Mouse (Mus musculus): ENCODE measurements around the gene Grik1.

DNA sequence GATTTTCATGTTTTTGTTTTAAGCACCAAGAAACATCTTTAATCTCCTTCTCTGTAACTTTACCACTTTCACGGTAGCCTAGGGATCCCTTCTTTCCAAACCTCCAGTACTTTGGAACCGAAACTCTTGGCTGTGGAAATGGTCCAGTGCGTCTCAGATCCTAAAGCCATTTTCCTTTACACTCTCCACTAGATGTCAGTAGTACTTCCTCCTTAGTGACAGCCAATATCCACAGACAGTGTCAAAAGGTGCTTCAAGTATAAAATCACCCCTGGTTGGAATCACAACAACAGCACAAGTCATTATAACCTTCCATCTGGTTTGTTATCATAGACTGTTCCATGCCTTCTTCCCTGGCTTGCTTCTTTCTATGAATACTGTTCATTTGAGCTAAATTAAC lies 4.1 kb upstream of the Grik1 start:
- no peak for TF ChIP-seq USF1 (IDR thresholded peaks at IDR 0.05; ENCODE audit: low read depth)
- TF ChIP-seq MYOG (IDR thresholded peaks at IDR 0.05; ENCODE audit: control insufficient read depth, extremely low read depth, insufficient read length): no peak
- TF ChIP-seq MYOD1 (IDR thresholded peaks at IDR 0.05; ENCODE audit: control insufficient read depth, insufficient read length, low read depth): no peak
- TF ChIP-seq CTCF (IDR thresholded peaks at IDR 0.05; ENCODE audit: control insufficient read depth, insufficient read depth, insufficient read length): no peak
- TF ChIP-seq CEBPB (IDR thresholded peaks at IDR 0.05; ENCODE audit: low read depth): no peak
- TF ChIP-seq MAX (IDR thresholded peaks at IDR 0.05): no peak
- no peak for TF ChIP-seq FOSL1 (IDR thresholded peaks at IDR 0.05; ENCODE audit: insufficient read depth, low read length, poor library complexity, severe bottlenecking)
